Mouse (Mus musculus) cerebral cortex, adult 2 months (tissue): ENCODE results near the gene Chek1.

ENCODE experiments used
- WGBS: fragments of 180-500 bp; shearing (Covaris S2); methylation state at CpG from one replicate; pipeline ENCODE4 v1.1.7; 2018; 5-methylcytosine and 5-hydroxymethylcytosine counted together

Chek1 gene

GRCm38 (mm10) chr9:36727034-36727755, at the start of gene Chek1:
Gene Chek1 (minus strand): TSS chr9:36727065.
- 4% methylated on average over 12 of the region's 12 CpGs for WGBS

GRCm38 (mm10) chr9:36769048-36769413, 42.2 kb upstream of the Chek1 start:
- 62% methylated on average over 1 of the region's 1 CpGs for WGBS

- 9% methylated on average over 25 of the region's 25 CpGs for WGBS
Observed at GRCm38 (mm10) chr9:36768156-36769047, 41.5 kb upstream of the Chek1 start.

GRCm38 (mm10) chr9:36767203-36768143, 40.6 kb upstream of the Chek1 start, which contains the start of gene Stt3a:
Gene Stt3a (minus strand): TSS chr9:36767679.
- WGBS: under 1% methylated on average over 60 of the region's 60 CpGs

GRCm38 (mm10) chr9:36764378-36764777, 37.5 kb upstream of the Chek1 start:
- 93% methylated on average over 1 of the region's 1 CpGs for WGBS

GRCm38 (mm10) chr9:36726131-36727033, 483 bp downstream of the Chek1 start:
- WGBS: under 1% methylated on average over 53 of the region's 53 CpGs

GRCm38 (mm10) chr9:36716624-36717023, 10.2 kb downstream of the Chek1 start:
- 61% methylated on average over 3 of the region's 3 CpGs for WGBS

- WGBS: 84% methylated on average over 6 of the region's 6 CpGs
Observed at GRCm38 (mm10) chr9:36707304-36707703, 19.6 kb downstream of the Chek1 start.

GRCm38 (mm10) chr9:36705923-36706322, 20.9 kb downstream of the Chek1 start:
- 79% methylated on average over 3 of the region's 3 CpGs for WGBS

GRCm38 (mm10) chr9:36694276-36694675, 32.6 kb downstream of the Chek1 start:
- WGBS: 95% methylated on average over 10 of the region's 10 CpGs

GRCm38 (mm10) chr9:36692920-36693319, 33.9 kb downstream of the Chek1 start, which contains the start of gene Acrv1:
Gene Acrv1 (plus strand): TSS chr9:36693220.
- WGBS: 61% methylated on average over 1 of the region's 1 CpGs

GRCm38 (mm10) chr9:36681424-36681823, 45.4 kb downstream of the Chek1 start:
- whole genome bisulfite sequencing: 61% methylated on average over 2 of the region's 2 CpGs
